Comparison of ENCODE assay signal across 1 mouse cellular context in the genomic region with DNA sequence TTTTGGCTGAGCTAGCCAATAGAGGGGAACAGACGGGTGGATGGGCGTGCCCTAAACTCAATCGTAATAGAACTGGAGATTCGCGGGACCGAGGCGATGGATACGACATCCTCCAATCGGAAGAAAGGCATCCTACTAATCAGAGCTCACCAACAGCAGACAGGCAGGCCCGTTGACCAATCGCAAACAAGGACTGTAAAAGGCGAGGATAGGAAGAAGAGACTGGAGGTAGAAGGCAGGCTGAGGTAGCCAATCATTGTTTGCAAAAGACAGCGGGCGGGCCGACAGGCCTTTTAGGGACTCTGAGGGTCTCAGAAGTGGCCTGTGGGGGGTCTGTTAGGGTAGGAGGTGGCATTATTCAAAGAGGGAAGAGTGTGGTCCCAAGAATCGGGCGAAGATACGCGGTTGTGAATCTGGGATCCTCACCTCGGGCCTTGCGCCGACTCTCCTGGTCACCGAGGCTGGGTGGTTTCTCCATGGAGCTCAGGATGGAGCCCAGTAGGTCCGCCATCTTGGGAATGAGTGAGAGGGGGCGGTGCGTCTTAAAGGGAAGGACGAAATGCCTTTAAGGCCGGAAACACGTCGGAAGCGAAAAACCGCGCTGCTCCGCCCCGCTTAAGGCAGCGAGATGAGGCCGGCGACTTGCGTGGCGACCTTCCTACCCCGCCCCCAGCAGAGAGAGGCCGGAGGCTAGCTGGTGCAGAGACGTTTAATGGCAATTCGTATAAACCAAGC.
TF ChIP-seq lines count a peak whose summit lies in the region.

A gene (minus strand): TSS at position 646 of the 735 bp plus-strand sequence.

TF ChIP-seq in MEL, 35 proteins besides CTCF, POLR2A, EP300 and RAD21 (continued from another document):
- TF ChIP-seq USF1 (IDR thresholded peaks at IDR 0.05; ENCODE audit: low read depth, low read length): no peak
- TF ChIP-seq CHD1 (IDR thresholded peaks at IDR 0.05; ENCODE audit: low read depth, low read length): no peak
- no peak for TF ChIP-seq SMC3 (IDR thresholded peaks at IDR 0.05; ENCODE audit: low read depth, low read length)
- peak; percentile 89 for TF ChIP-seq NELFE (IDR thresholded peaks at IDR 0.05; ENCODE audit: low read depth, low read length)
- no peak for TF ChIP-seq USF2 (IDR thresholded peaks at IDR 0.05; ENCODE audit: borderline replicate concordance in 1 of 2, insufficient read depth in 1 of 2, low read depth in 1 of 2, low read length in 2 of 2)
- no peak for TF ChIP-seq MYB (IDR thresholded peaks at IDR 0.05; ENCODE audit: low read depth, low read length)
- TF ChIP-seq JUND (IDR thresholded peaks at IDR 0.05; ENCODE audit: low read depth, low read length): no peak
- TF ChIP-seq SIN3A (IDR thresholded peaks at IDR 0.05; ENCODE audit: low read length): peak; percentile 38
- TF ChIP-seq UBTF (IDR thresholded peaks at IDR 0.05; ENCODE audit: borderline replicate concordance, insufficient read depth, low read depth, low read length): no peak
- TF ChIP-seq NRF1 (IDR thresholded peaks at IDR 0.05; ENCODE audit: insufficient read depth, low read depth, low read length, poor library complexity, severe bottlenecking): peak; percentile 49; the same call in 1 of the 2 replicates
- TF ChIP-seq RCOR1 (IDR thresholded peaks at IDR 0.05; ENCODE audit: low read depth, low read length): peak; percentile 57; the same call in 1 of the 2 replicates
- peak; percentile 80 for TF ChIP-seq HCFC1 (IDR thresholded peaks at IDR 0.05; ENCODE audit: low read depth, low read length)
- no peak for TF ChIP-seq MAFK (IDR thresholded peaks at IDR 0.05; ENCODE audit: borderline replicate concordance, low read depth, low read length)
